Mouse (Mus musculus) right cerebral cortex, adult 18-20 months (tissue): ENCODE data around the gene Cdk15.
A peak's percentile ranks its signal among the peaks of the same experiment; 100 is the strongest.

Experiments used
- DNase-seq: peaks from one replicate; pipeline ENCODE4 v3.0.0; 2022; ENCODE audit warnings: mixed read lengths

Cdk15 gene

GRCm38 (mm10) chr1:59380926-59381325 lies 124.2 kb downstream of the Cdk15 start:
- peak; percentile 36 for DNase-seq

GRCm38 (mm10) chr1:59381483-59381882 lies 124.8 kb downstream of the Cdk15 start:
- no peak for DNase-seq

GRCm38 (mm10) chr1:59382516-59382915 lies 125.8 kb downstream of the Cdk15 start:
- DNase-seq = no peak

GRCm38 (mm10) chr1:59383049-59383610 lies 126.4 kb downstream of the Cdk15 start:
- no peak for DNase-seq

GRCm38 (mm10) chr1:59384400-59384799 lies 127.7 kb downstream of the Cdk15 start:
- no peak for DNase-seq

- no peak for DNase-seq
Observed at GRCm38 (mm10) chr1:59385641-59386040, 128.9 kb downstream of the Cdk15 start.

- peak; percentile 7 for DNase-seq
Observed at GRCm38 (mm10) chr1:59387542-59388314, 131.0 kb downstream of the Cdk15 start.

- no peak for DNase-seq
Observed at GRCm38 (mm10) chr1:59389181-59389580, 132.5 kb downstream of the Cdk15 start.

GRCm38 (mm10) chr1:59391736-59392135 lies 135.0 kb downstream of the Cdk15 start:
- no peak for DNase-seq

- no peak for DNase-seq
Observed at GRCm38 (mm10) chr1:59394072-59394471, 137.4 kb downstream of the Cdk15 start.

- DNase-seq = peak; percentile 6
Observed at GRCm38 (mm10) chr1:59394616-59395015, 137.9 kb downstream of the Cdk15 start.

- DNase-seq = no peak
Observed at GRCm38 (mm10) chr1:59395992-59396391, 139.3 kb downstream of the Cdk15 start.

GRCm38 (mm10) chr1:59399554-59400325 lies 143.0 kb downstream of the Cdk15 start:
- DNase-seq = no peak

GRCm38 (mm10) chr1:59401253-59401652 lies 144.5 kb downstream of the Cdk15 start:
- no peak for DNase-seq
